Mouse (Mus musculus) heart, adult 18-20 months (tissue): ENCODE measurements at regions not wholly inside any gene's neighbourhood (a gene's known extent, or its start where the extent isn't known, plus 50 kb on each side); places are given as distances from the start of the nearest gene placed in this dataset.

ENCODE experiments used
- DNase-seq, 2 experiments: peaks; one replicate each; pipeline ENCODE4 v3.0.0; 2021 to 2022; ENCODE audit warnings: mixed read lengths in 1 of 2

GRCm38 (mm10) chr11:23170813-23171212 is 85.0 kb upstream of the Xpo1 start:
- DNase-seq: no peak

GRCm38 (mm10) chr11:23171760-23172159 is 84.1 kb upstream of the Xpo1 start:
- DNase-seq: no peak

- no peak for DNase-seq
Measured at GRCm38 (mm10) chr11:23181647-23182046, 74.2 kb upstream of the Xpo1 start.

- DNase-seq: no peak
Measured at GRCm38 (mm10) chr11:23185211-23185610, 70.6 kb upstream of the Xpo1 start.

GRCm38 (mm10) chr11:23201701-23202449 is 54.0 kb upstream of the Xpo1 start:
- DNase-seq: no peak

- DNase-seq: no peak
Measured at GRCm38 (mm10) chr11:23203566-23203965, 52.3 kb upstream of the Xpo1 start.

GRCm38 (mm10) chr11:23204041-23204440 is 51.8 kb upstream of the Xpo1 start:
- no peak for DNase-seq
